Mouse (Mus musculus) left cerebral cortex, adult 11 months (tissue): ENCODE results near the gene Frs2.
"Not testable (repeated sequence)": the region's sequence is repeated elsewhere in the genome, so short reads cannot be mapped to it uniquely, and the experiment has no call there.

Source experiments
- DNase-seq: peaks from one replicate; pipeline ENCODE4 v3.0.0; 2022; ENCODE audit warnings: low spot score

The Frs2 gene

GRCm38 (mm10) chr10:117146421-117146820, 1.9 kb downstream of the Frs2 start:
- DNase-seq, result no peak

DNA sequence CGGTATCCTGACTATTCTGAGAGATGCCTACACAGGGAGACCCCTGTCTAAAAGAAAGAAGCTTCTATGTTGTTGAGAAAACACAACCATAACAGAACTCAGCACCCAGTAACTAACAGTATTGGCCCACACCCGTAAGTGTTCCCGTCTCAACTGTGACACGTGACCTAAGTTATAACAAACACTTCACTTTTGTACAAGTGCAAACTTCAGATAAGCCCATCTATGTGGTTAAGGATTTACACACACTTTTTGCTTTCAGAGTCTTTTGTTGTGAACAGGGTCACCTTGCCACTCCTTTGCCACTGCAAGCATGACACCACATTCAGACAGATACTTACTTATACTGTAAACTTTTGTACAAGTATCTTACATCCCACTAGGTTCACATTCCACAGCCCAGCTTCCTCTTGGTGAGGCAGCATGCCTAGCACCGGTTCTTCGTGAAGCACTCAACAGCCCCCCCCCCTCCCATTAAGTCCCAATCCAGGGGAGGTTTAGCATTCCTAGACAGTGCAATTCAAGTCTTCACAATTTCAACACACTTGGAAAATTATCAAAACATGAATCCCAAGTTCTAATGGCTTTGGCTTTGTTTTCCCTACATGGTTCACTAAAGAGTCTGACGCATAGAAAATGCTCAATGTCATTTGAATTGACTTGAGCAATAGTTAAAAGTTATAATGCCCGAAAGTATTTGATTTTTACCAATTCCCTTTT, 2.6 kb downstream of the Frs2 start:
- no peak for DNase-seq

DNA sequence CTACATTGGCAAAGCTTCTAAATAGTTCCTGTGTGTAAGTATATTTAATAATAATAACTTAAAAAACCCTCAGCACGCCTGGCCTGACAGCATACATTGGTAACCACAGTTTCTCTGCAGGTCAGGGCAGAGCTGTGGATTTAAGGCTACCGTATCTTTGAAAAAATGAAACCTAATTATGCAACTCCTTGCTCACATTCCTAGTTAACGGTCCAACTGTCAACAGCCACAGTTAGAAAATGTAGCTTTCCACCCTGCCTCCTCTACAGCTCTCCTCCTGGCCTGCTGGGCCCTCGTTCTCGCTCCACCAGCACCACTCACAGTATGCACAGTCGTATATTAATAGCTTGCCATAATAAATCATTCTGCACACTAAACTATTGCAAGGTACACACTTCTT, 3.7 kb downstream of the Frs2 start:
- DNase-seq, result no peak

- DNase-seq, result no peak
These were observed 4.3 kb downstream of the Frs2 start for GRCm38 (mm10) chr10:117144071-117144470.

- DNase-seq, result no peak
These were observed 5.0 kb downstream of the Frs2 start for GRCm38 (mm10) chr10:117143311-117143710.

- no peak for DNase-seq
These were observed 6.3 kb downstream of the Frs2 start for GRCm38 (mm10) chr10:117141939-117142552.

- DNase-seq, result not testable (repeated sequence)
These were observed 16.8 kb downstream of the Frs2 start for GRCm38 (mm10) chr10:117131506-117131905.

- DNase-seq, result no peak
These were observed 18.3 kb downstream of the Frs2 start for GRCm38 (mm10) chr10:117130037-117130436.

DNA sequence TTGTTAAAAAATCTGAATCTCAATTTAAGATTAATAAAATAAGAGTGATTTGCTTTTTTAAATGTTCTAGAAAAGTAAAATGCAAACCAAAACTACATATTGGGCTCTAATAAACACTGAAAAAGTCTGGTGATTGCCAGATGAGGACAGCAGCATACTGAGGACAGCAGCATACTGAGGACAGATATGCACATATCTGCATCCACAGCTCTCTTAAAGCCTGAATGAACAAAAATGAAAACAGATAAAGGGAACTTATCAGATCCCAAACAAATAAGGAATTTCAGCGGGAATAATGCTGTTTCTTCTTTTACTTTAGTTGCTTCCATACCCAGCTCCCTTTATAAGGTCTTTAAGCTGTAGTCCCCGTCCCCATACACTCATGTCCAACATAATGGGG, 19.6 kb downstream of the Frs2 start:
- DNase-seq, result no peak

DNA sequence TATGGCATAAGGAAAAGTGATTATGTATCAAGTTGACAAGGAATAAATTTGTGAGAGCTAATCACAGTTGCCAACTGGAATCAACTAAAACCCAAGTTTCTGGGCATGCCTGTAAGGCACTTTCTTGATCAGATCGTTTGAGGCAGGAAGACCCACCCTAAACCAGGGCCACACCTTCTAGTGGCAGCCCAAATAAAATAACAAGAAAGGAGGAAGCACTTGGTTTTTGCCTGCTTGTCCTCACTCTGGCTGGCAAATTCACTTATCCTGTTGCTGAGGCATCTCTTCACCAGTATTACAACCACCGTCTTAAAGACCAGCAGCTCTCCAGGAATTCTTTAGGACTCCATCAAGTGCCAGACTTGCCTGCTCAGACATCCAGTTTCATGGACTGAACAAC, 20.9 kb downstream of the Frs2 start:
- DNase-seq, result no peak

- no peak for DNase-seq
These were observed 21.6 kb downstream of the Frs2 start for GRCm38 (mm10) chr10:117126719-117127118.

DNA sequence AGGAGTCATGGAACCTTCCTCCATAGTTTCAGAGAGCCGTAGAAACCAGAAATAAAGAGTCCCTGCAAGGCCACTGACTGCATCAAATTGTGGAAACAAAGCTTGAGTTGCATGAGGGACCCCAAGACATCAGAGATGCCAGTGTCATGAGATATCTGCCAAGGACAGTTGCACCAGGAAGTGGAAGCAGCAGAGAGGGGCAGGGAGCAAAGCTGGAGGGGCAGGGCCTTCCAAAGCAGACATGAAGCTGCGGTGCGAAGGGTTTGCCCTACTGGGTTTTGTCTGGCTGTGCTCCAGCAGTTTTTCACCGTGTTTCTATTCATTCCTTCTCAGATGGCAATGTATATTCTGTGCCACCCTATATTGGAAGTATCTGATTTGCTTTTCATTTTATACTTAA, 22.1 kb downstream of the Frs2 start:
- no peak for DNase-seq

DNA sequence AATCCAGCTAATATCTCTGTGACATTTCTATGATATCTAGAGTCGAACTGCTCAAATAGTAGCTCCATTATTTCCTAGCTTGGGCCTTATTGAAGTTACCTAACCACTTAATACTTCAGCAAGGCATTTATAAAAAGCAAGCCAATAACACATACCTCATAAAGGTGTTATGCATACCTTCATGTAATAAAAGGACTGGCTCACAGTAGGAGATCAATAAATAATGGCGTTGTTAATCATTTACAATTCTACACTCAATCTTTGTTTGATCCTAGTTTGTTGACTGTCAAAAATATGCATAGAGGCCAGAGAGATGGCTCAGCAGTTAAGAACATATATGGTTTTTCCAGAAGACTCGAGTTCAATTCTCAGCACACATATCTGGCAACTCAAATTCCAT, 26.9 kb downstream of the Frs2 start:
- DNase-seq, result no peak

DNA sequence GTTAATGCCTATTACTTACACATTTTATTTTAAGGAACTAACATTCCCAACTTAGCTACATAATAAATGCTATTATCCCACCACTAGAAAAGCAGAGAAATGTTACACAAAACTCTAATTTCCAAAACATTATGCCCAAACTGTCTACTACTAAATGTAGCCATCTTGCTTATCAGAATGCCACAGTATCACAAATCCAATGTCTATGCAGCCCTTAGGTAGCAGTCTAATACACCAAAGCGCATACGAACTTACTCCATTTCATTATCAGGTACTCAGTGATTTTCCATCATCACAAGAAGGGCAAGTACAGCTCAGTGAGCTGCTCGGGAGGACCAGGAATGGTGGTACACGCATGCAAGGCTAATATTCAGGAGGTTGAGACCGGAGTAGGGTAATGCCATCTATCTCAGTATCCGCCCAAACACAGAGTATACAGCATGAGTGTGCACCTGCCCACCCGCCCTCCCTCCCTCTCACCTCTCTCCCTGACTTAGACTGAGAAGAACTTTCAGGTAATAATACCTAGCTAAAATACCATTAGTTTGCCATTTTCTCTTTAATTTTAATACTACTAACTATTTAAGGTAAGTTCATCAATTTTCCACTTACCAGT, 28.2 kb downstream of the Frs2 start:
- DNase-seq, result no peak

DNA sequence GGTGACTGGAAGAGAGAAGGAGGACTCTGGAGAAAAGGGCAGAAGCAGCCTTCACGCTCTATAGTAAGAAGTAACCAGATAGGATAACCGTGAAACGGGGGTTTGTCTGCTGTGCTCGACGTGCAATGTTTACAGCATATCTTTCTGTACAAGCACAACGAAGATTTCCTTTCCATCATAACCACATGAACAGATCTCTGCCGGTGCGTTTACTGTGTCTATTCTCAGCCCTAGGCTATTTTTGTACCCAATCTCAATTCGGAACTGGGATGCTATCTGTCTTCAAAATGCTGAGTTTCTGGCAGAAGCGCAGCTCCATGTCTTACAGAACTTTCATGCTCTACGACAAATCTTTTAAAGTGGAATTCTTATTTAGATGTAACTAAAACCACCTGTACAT, 28.8 kb downstream of the Frs2 start:
- peak; percentile 48 for DNase-seq

DNA sequence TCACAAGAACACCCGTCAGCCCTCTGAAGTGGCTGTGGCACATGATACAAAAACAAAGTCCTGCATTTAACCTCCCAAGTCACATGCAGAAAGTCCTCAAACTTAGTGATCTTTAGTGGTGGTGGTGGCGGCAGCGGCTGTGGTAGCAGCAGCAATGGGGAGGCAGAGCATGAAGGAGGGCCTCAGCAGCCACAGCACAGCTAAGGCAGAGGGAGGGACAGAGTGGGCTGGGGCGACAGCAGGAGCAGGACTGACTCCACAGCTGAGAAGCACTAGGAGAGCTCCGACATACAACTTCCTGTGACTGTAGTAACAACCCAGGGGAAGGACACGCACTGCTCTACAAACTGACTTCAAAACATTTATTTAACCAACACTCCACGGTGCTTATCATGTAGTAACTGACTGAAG, 29.9 kb downstream of the Frs2 start:
- no peak for DNase-seq

DNA sequence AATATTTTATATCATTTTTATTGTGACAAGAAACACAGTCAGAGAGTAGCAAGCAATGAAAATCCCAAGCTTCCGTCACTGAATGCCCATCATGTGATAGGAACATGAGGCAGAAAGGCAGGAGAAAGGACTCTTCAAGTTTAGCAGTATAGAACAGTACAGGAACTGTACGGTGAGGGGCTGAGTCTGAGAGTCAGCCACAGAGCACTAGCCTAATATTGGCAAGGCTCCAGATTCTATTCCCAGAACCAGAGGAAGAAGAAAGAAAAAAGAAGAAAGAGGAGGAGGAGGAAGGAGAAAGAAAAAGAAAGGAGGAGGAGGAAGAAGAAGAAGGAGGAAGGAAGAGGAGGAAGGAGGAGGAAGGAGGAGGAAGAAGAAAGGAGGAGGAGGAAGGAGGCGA, 32.7 kb downstream of the Frs2 start:
- no peak for DNase-seq

GRCm38 (mm10) chr10:117112545-117112944, 35.8 kb downstream of the Frs2 start:
- DNase-seq, result no peak

- no peak for DNase-seq
These were observed 36.9 kb downstream of the Frs2 start for GRCm38 (mm10) chr10:117111455-117111854.

- DNase-seq, result no peak
These were observed 38.1 kb downstream of the Frs2 start for GRCm38 (mm10) chr10:117110271-117110670.

GRCm38 (mm10) chr10:117106686-117107085, 41.6 kb downstream of the Frs2 start:
- DNase-seq, result no peak

DNA sequence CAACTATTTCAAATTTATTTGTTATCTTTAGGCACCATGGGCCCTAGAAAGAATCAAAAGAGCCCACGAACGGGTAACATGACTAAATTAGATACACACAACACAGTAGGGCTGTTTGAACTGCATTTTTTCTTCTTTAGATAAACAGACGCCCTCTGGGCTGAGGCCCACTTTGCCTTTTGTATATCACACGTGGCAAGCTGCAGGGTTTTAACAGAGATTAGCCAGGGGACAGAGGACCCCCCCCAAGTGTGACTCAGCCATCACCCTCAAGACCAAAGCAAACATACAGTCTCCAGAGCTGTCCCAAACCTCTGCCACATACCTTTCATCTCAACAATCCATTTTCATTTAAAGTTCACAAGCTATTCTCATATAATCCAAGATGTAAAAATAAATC, 42.1 kb downstream of the Frs2 start:
- DNase-seq, result no peak

DNA sequence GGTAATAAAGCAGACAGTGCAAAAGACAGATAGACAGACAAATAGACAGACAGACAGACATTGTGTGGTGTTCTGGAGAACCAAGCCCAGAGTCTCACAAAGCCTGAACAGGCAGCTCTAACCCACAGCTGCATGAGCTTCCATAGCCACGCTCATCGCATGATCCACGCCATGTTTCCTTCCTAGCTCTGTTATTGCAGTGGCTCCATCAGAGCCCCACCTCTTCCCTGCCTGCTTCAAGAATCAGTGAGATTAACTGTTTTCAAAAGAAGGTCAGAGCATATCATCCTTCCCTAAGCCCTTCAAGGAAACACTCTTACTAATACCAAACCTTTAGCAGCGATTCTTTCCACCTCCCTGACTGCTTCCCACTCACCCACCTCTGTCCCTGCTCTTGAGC, 43.3 kb downstream of the Frs2 start:
- DNase-seq, result no peak
